Mouse (Mus musculus) liver, embryonic 11.5 days (tissue): ENCODE data around the gene Tmem208. TPM values are rescaled to one million over a fixed set of nuclear protein-coding genes. Genes with fewer than 3 reads are reported as not detected.

Experiments used
- ATAC-seq: fragments of 200-750 bp; cut with Nextera tagmentation; replicated peaks from 2 replicates; pipeline ENCODE4 v1.8.0; 2017; ENCODE audit warnings: moderate number of reproducible peaks, mild to moderate bottlenecking, moderate TSS enrichment, moderate library complexity; ENCODE audit not compliant: low FRiP score
- DNase-seq: peaks from one replicate; pipeline ENCODE4 v3.0.0-alpha.2; 2017; ENCODE audit warnings: low spot score
- H3K27ac ChIP-seq: fragments of 300-500 bp; sonication (generic); 2 replicates; pipeline ENCODE4 v1.5.1; 2014; ENCODE audit warnings: mild to moderate bottlenecking, low read depth, low read length, control low read depth
- H3K27me3 ChIP-seq: fragments of 300-500 bp; sonication (generic); replicated peaks from 2 replicates; pipeline ENCODE4 v1.6.1; 2014; ENCODE audit warnings: low read length, mixed read lengths; ENCODE audit not compliant: control insufficient read depth, insufficient read depth
- H3K36me3 ChIP-seq: fragments of 300-500 bp; sonication (generic); 2 replicates; pipeline ENCODE4 v1.6.1; 2014; ENCODE audit warnings: mild to moderate bottlenecking, low read length, moderate library complexity, mixed read lengths; ENCODE audit not compliant: control insufficient read depth, insufficient read depth
- H3K4me1 ChIP-seq: fragments of 300-500 bp; sonication (generic); replicated peaks from 2 replicates; pipeline ENCODE4 v1.6.1; 2014; ENCODE audit warnings: low read length, mixed read lengths; ENCODE audit not compliant: control insufficient read depth, insufficient read depth
- H3K4me2 ChIP-seq: fragments of 300-500 bp; sonication (generic); 2 replicates; pipeline ENCODE4 v1.6.1; 2014; ENCODE audit warnings: mild to moderate bottlenecking, control low read depth, moderate library complexity
- H3K4me3 ChIP-seq: fragments of 300-500 bp; sonication (generic); 2 replicates; pipeline ENCODE4 v1.5.1; 2014; ENCODE audit warnings: low read depth, low read length, control low read depth
- H3K9ac ChIP-seq: fragments of 300-500 bp; sonication (generic); 2 replicates; pipeline ENCODE4 v1.6.1; 2014; ENCODE audit warnings: low read depth, low read length, control low read depth
- H3K9me3 ChIP-seq: fragments of 300-500 bp; sonication (generic); 2 replicates; pipeline ENCODE4 v1.6.1; 2016; ENCODE audit warnings: low read length, inconsistent platforms, mixed read lengths; ENCODE audit not compliant: control insufficient read depth
- WGBS: fragments of 180-500 bp; shearing (Covaris S2); extraction: QIAGEN DNeasy Blood & Tissue Kit; methylation state at CpG from one replicate; pipeline ENCODE4 v1.1.7; 2014; 5-methylcytosine and 5-hydroxymethylcytosine counted together
- polyA plus RNA-seq: library from polyadenylated mRNA; unstranded; fragments of >200 nt; fragmentation: Nextera tagmentation; extraction: Ambion mirVana; gene quantifications from 2 replicates; pipeline ENCODE4 v1.2.1, GENCODE M21; 2014

The Tmem208 gene
- polyA plus RNA-seq, 1 experiment from 2014 or later, result 138 TPM

DNA sequence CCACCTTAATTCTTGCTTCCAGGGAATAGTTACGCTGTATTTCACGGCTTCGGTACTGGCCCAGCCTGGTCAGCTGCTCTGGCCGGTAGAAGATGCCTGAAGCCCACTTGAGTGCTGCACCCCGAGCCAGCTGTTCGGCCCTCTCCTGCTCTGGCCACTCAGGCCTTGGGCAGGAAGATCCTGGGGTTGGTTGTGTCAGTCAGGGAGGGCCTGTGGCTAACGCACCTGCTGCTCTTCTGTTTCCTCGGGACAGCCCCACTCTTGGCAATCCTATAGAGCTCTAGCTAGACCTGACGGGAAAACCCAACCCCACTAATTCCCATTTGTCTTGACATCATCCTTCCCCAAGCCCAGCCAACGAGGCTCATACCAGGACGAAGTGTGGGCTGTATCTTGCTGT is 30.9 kb upstream of the Tmem208 start:
- peak overlapping the region; percentile 26 for H3K4me3 ChIP-seq
- ATAC-seq (no peak), DNase-seq (no peak)
- whole genome bisulfite sequencing, result 67% methylated on average over 11 of the region's 11 CpGs
- H3K4me1 ChIP-seq, result peaks cover 27% of the 10 kb centered on the region
- no peaks in the 10 kb centered on the region for H3K9me3 ChIP-seq
- H3K27ac ChIP-seq, result no peak overlapping the region
- H3K9ac ChIP-seq, result peak overlapping the region; percentile 10; the same call in 1 of the 2 replicates
- H3K4me2 ChIP-seq, result peak overlapping the region; percentile 76
- peaks cover 13% of the 10 kb centered on the region; the same call in 1 of the 2 replicates for H3K36me3 ChIP-seq
- H3K27me3 ChIP-seq, result peaks cover 6% of the 10 kb centered on the region

DNA sequence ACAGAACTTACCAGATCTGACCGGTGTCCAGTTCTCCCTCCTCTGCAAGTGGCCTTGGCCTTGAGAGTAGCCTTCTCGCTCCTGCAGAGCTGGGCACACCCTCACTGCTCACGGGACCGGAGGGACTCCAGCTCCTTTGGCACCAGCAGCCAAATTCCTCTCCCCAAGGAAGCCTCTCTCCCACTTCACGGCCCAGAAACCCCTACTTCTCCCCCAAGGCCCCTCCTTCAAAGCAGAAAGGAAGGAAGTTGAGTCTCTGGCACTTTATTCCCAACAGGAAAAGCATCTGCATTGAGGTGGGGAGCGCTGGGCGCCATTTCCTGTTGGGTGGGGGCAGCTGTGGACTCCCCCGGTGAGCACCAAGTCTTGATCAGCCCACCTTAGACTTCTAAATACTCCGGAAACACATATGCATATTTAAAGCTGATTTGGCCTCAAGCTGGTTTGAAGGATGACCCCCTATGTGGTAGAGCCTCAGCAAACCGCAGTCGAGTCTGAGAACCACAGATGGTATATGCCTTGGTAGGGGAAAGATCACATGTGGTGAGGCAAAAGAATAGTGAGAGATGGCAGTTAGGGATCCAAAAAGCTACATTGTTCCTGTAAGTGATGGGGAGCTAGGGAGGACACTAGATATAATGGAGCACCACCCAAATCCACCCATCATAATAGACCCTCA is 30.1 kb upstream of the Tmem208 start, which contains the start of gene Exoc3l:
TSS of gene Exoc3l (minus strand) at position 207 of the 679 bp plus-strand sequence.
- no peak for ATAC-seq
- no peak for DNase-seq
- Histone ChIP-seq H3K27ac (0 out of 2 replicates have a peak within 1 kb of the TSS, but pooled peaks have one; percentile 52), H3K9me3 (no peaks in the 10 kb centered on the region), H3K27me3 (no peaks in the 10 kb centered on the region), H3K36me3 (peaks cover 18% of the 10 kb centered on the region), H3K4me1 (peaks cover 28% of the 10 kb centered on the region), H3K4me3 (peak within 1 kb of the TSS; percentile 99), H3K9ac (peak within 1 kb of the TSS; percentile 97), H3K4me2 (peak within 1 kb of the TSS; percentile 76)
- 37% methylated on average over 11 of the region's 11 CpGs for WGBS

DNA sequence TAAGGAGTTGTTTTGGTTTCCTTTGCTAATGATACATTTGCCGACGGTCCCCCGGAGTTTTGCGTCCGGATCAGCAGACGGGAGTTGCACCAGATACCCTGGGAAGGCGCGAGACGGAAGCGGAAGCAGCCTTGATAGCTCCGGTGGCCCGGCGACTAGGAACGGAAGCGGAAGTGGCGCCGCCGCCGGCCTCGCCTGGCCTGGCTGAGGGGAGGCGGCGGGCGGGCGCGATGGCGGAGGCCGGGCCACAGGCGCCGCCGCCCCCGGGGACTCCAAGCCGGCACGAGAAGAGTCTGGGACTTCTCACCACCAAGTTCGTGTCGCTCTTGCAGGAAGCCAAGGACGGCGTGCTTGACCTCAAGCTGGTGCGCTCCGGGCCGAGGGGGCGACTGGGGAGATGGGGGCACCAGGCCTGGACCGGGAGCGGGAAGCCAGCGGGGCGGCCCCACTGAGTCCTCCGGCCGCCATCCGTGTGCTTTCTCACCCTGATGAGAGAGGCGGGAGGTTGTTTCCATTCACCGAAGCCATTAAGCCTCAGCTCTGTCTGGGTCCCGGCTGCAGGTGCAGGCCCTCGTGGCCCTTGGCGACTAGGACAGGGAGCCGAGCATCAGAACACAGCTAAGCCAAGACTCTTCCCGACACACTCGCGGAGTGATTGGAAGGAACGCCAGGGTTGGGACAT is 28.5 kb upstream of the Tmem208 start, which contains the start of gene E2f4:
TSS of gene E2f4 (plus strand) at position 153 of the 682 bp plus-strand sequence.
- Histone ChIP-seq H3K4me3 (peak within 1 kb of the TSS; percentile 99), H3K4me2 (peak within 1 kb of the TSS; percentile 76), H3K9ac (peak within 1 kb of the TSS; percentile 97), H3K36me3 (peaks cover 34% of the 10 kb centered on the region), H3K4me1 (peaks cover 40% of the 10 kb centered on the region), H3K27ac (peak within 1 kb of the TSS; percentile 83), H3K9me3 (no peaks in the 10 kb centered on the region), H3K27me3 (no peaks in the 10 kb centered on the region)
- DNase-seq (peak; percentile 94), ATAC-seq (peak; percentile 81)
- under 1% methylated on average over 58 of the region's 58 CpGs for WGBS

DNA sequence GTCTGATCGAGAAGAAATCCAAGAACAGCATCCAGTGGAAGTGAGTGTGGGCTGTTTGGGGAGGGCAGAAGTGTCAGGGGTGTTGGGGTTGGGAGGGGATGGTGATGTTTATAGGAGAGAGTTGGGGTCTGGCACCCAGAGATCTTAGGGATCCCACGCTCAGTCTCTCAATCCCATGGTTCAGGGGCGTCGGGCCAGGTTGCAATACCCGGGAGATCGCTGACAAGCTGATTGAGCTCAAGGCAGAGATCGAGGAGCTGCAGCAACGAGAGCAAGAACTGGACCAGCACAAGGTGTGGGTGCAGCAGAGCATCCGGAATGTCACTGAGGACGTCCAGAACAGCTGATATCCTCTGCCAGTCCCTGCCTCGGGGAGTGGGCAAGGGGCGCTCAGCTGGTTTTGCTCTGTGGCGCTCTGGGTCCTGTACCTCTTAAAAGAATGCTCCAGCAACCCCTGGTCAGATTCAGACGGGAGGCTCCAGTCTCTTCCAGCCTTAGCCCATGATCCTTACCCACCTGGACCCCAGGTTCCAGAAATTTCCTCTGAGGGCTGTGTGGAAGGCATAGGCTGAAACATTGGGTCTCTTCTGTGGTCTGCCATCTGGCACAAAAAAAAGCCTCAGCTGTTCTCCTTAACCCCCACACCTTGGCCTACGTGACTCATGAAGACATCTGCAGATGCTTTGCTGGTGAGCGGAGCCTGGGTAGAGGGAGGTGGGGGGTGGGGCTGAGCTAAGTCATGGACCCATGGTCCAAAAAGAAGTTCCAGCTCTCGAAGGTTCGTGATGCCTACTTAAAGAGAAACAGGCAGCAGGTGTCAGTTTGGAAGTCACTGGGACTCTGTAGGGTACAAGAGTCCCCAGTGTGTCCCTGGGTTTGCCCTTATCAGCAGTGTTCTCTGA is 27.6 kb upstream of the Tmem208 start:
- DNase-seq (no peak), ATAC-seq (no peak)
- Histone ChIP-seq H3K27me3 (no peaks in the 10 kb centered on the region), H3K27ac (peak overlapping the region; percentile 83), H3K9me3 (no peaks in the 10 kb centered on the region), H3K4me3 (peak overlapping the region; percentile 99), H3K4me1 (peaks cover 44% of the 10 kb centered on the region), H3K36me3 (peaks cover 40% of the 10 kb centered on the region), H3K4me2 (peak overlapping the region; percentile 76), H3K9ac (peak overlapping the region; percentile 97)
- WGBS, result 38% methylated on average over 18 of the region's 18 CpGs

DNA sequence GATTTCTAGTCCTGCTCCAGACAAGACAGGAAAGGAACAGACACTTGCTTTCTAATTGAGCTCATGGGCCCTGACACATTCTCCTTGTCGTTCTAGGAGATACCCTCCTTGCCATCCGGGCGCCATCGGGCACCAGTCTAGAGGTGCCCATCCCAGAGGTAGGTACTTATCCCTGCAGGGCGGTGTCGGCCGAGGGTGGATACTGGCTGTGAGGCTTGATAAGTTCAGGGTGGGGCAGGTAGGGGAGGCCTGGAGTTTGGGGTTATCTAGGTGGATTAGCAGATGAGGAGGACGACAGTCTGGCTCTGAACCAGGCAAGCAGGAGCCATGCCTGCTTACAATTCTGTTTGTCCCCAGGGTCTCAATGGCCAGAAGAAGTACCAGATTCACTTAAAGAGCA is 26.2 kb upstream of the Tmem208 start:
- Histone ChIP-seq H3K4me2 (peak overlapping the region; percentile 76), H3K4me1 (peaks cover 54% of the 10 kb centered on the region), H3K27me3 (no peaks in the 10 kb centered on the region), H3K4me3 (peak overlapping the region; percentile 99), H3K9me3 (no peaks in the 10 kb centered on the region), H3K9ac (peak overlapping the region; percentile 67), H3K36me3 (peaks cover 50% of the 10 kb centered on the region), H3K27ac (peak overlapping the region; percentile 83)
- ATAC-seq (peak; percentile 86), DNase-seq (no peak)
- 52% methylated on average over 8 of the region's 8 CpGs for WGBS

DNA sequence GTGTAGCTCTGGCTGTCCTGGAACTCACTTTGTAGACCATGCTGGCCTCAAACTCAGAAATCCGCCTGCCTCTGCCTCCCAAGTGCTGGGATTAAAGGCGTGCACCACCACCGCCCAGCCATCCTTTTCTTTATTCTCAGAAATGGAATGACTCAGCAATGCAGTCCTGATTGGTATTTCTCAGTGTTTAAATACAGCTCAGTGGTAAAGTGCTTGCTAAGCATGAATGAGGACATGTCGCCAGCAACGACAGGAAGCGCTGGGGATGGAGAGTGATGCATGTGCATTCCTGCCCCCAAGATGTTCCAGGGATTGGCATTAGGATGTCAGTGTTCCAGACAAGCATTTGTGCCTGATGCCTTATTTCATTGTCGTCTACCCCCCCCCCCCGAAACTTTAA is 22.8 kb upstream of the Tmem208 start:
- no peak overlapping the region for H3K4me3 ChIP-seq
- no peak overlapping the region for H3K27ac ChIP-seq
- peaks cover 58% of the 10 kb centered on the region for H3K36me3 ChIP-seq
- H3K4me1 ChIP-seq, result peaks cover 56% of the 10 kb centered on the region
- H3K9ac ChIP-seq, result no peak overlapping the region
- WGBS, result 76% methylated on average over 8 of the region's 8 CpGs
- H3K27me3 ChIP-seq, result no peaks in the 10 kb centered on the region
- H3K4me2 ChIP-seq, result no peak overlapping the region
- ATAC-seq, result no peak
- no peaks in the 10 kb centered on the region for H3K9me3 ChIP-seq
- DNase-seq, result no peak

DNA sequence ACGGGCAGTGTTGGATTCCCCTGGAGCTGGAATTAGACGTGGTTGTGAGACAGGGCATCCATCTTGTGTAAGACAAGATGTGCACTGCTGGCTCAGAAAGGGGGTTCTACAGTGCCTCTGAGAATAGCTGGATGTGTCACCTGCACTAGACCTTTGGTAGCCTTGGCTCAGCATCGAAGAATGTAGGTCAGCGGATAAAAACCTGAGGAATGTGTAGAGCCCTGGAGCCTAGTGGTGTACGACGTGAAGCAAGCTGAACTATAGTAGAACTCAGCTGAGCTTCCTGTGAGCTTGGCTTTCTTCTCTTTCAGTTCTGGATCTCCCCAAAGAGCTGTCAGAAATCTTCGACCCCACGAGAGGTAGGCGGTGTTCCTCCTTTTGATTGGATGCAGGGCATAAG is 22.3 kb upstream of the Tmem208 start:
- Histone ChIP-seq H3K36me3 (peaks cover 55% of the 10 kb centered on the region), H3K4me3 (no peak overlapping the region), H3K9me3 (no peaks in the 10 kb centered on the region), H3K27me3 (no peaks in the 10 kb centered on the region), H3K4me1 (peaks cover 52% of the 10 kb centered on the region), H3K4me2 (no peak overlapping the region), H3K9ac (no peak overlapping the region), H3K27ac (0 out of 2 replicates have a peak overlapping the region, but pooled peaks have one; percentile 6)
- ATAC-seq, result no peak
- WGBS, result 84% methylated on average over 9 of the region's 9 CpGs
- no peak for DNase-seq
